Mouse (Mus musculus) midbrain, embryonic 14.5 days (tissue): ENCODE results near the gene Fbxo7. TPM values are rescaled to one million over a fixed set of nuclear protein-coding genes. Genes with fewer than 3 reads are reported as not detected.

ENCODE experiments used
- ATAC-seq: fragments of 200-750 bp; cut with Nextera tagmentation; 2 replicates; pipeline ENCODE4 v1.8.0; 2017; ENCODE audit warnings: moderate number of reproducible peaks, moderate library complexity; ENCODE audit not compliant: low FRiP score, low TSS enrichment
- DNase-seq: peaks from one replicate; pipeline ENCODE4 v3.0.0-alpha.2; 2015
- H3K27ac ChIP-seq: fragments of 300-500 bp; sonication (generic); replicated peaks from 2 replicates; pipeline ENCODE4 v1.5.1; 2014; ENCODE audit warnings: mild to moderate bottlenecking, low read depth, low read length, moderate library complexity
- H3K27me3 ChIP-seq: fragments of 300-500 bp; sonication (generic); 2 replicates; pipeline ENCODE4 v1.6.1; 2014; ENCODE audit warnings: low read length, control low read depth, mixed read lengths; ENCODE audit not compliant: control insufficient read depth, insufficient read depth
- H3K36me3 ChIP-seq: fragments of 300-500 bp; sonication (generic); 2 replicates; pipeline ENCODE4 v1.6.1; 2014; ENCODE audit warnings: low read length, control low read depth; ENCODE audit not compliant: control insufficient read depth, insufficient read depth
- H3K4me1 ChIP-seq: fragments of 300-500 bp; sonication (generic); 2 replicates; pipeline ENCODE4 v1.6.1; 2014; ENCODE audit warnings: mild to moderate bottlenecking, antibody characterized with exemption, low read length, control low read depth; ENCODE audit not compliant: control insufficient read depth, insufficient read depth
- H3K4me2 ChIP-seq: fragments of 300-500 bp; sonication (generic); 2 replicates; pipeline ENCODE4 v1.6.1; 2014; ENCODE audit warnings: mild to moderate bottlenecking, low read length, moderate library complexity
- H3K4me3 ChIP-seq: fragments of 300-500 bp; sonication (generic); replicated peaks from 2 replicates; pipeline ENCODE4 v1.5.1; 2014; ENCODE audit warnings: low read depth, low read length
- H3K9ac ChIP-seq: fragments of 300-500 bp; sonication (generic); replicated peaks from 2 replicates; pipeline ENCODE4 v1.6.1; 2014; ENCODE audit warnings: mild to moderate bottlenecking, low read length, moderate library complexity
- H3K9me3 ChIP-seq: fragments of 300-500 bp; sonication (generic); 2 replicates; pipeline ENCODE4 v1.6.1; 2016; ENCODE audit warnings: low read length, control low read depth, mixed read lengths; ENCODE audit not compliant: control insufficient read depth
- WGBS: fragments of 180-500 bp; shearing (Covaris S2); extraction: QIAGEN DNeasy Blood & Tissue Kit; methylation state at CpG from one replicate; pipeline ENCODE4 v1.1.7; 2014; 5-methylcytosine and 5-hydroxymethylcytosine counted together
- polyA plus RNA-seq: library from polyadenylated mRNA; unstranded; fragments of >200 nt; fragmentation: Nextera tagmentation; extraction: Ambion mirVana; gene quantifications from 2 replicates; pipeline ENCODE4 v1.2.1, GENCODE M21; 2014

Gene Fbxo7
- polyA plus RNA-seq, 1 experiment from 2014 or later = 19.6 TPM

DNA sequence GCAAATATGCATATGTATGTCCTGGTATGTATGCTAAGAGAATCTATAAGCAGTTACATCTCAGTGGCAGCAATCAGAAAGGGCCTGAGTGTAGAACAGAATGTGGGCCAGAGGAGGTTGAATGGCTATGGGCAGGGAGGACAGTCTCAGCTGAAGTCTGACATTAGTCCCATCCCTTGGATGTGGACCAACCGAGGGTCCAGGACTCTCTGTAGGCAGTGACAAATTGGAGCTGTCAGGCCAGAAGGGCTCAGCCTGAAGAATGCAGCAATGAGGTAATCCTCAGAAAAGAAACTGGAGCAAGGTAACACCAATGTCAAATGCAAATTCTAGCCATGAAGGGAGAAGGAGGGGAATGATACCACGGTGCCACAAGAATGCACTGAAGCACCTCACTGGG is 55.5 kb downstream of the Fbxo7 start:
- Histone ChIP-seq H3K36me3 (no peaks in the 10 kb centered on the region), H3K4me3 (no peak overlapping the region), H3K9ac (no peak overlapping the region), H3K27me3 (no peaks in the 10 kb centered on the region), H3K4me2 (no peak overlapping the region), H3K9me3 (peaks cover 4% of the 10 kb centered on the region; the same call in 1 of the 2 replicates), H3K4me1 (no peaks in the 10 kb centered on the region), H3K27ac (no peak overlapping the region)
- no peak for ATAC-seq
- 84% methylated on average over 2 of the region's 2 CpGs for WGBS
- no peak for DNase-seq

DNA sequence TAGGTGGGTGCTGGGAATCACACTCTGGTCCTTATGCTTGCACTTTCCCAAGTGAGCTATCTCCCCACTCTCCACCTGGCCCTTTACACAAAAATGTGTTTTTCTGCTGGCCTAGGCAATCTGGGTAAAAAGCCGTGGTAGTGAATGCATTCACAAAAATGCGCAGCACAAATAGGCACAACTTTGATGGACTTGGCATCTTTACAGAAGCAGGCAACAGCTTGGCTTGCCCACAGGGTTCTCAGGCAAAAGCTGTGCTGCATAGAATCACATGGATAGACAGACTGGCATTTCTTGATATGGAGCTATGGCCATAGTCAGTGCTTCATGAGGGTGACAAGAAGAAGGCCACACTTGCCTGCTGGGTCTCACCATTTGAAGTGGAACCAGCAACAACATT is 57.0 kb downstream of the Fbxo7 start:
- ATAC-seq (no peak), DNase-seq (no peak)
- no peak overlapping the region for H3K4me3 ChIP-seq
- no peaks in the 10 kb centered on the region for H3K36me3 ChIP-seq
- no peaks in the 10 kb centered on the region for H3K4me1 ChIP-seq
- H3K9me3 ChIP-seq = peaks cover 2% of the 10 kb centered on the region; the same call in 1 of the 2 replicates
- 89% methylated on average over 2 of the region's 2 CpGs for WGBS
- no peak overlapping the region for H3K4me2 ChIP-seq
- H3K27me3 ChIP-seq = no peaks in the 10 kb centered on the region
- H3K27ac ChIP-seq = no peak overlapping the region
- no peak overlapping the region for H3K9ac ChIP-seq

DNA sequence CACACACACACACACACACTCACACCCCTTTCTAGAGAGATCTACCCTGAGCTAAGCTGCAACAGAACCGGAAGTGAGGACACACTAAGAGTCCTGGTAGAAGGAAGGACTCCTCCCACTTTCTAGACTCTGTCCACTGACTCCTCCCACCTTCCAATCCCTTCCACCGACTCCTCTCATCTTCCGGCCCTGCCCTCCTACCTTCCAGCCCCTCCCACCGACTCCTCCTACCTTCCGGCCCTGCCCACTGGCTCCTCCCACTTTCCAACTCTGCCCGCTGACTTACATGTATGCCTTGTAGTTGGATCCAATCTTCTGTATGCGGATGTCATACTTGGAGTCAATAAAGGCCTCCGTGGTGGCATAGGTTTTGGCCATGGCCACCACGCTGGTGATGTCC is 58.1 kb downstream of the Fbxo7 start:
- DNase-seq (no peak), ATAC-seq (no peak)
- Histone ChIP-seq H3K36me3 (no peaks in the 10 kb centered on the region), H3K4me3 (no peak overlapping the region), H3K9ac (no peak overlapping the region), H3K4me1 (no peaks in the 10 kb centered on the region), H3K9me3 (no peaks in the 10 kb centered on the region), H3K4me2 (no peak overlapping the region), H3K27ac (no peak overlapping the region), H3K27me3 (no peaks in the 10 kb centered on the region)
- WGBS = 87% methylated on average over 9 of the region's 9 CpGs

DNA sequence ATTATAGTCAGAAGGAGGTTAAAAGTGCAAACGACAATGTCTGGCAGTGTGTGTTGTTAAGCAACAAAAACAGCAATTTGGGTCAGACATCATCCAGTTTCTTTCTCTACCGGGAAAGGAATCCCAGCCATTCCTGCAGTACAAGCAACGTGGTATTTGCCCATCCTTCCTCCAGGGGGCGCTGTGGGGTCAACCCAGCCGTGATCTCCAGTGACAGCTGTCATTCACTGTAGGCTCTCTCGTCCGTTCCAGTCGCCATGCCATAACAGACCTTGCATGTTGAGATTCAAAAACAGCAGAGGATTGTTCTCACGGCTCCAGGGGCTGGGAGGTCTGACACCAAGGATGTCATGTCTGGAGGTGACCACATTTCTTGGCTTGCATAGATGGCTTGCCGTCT is 70.1 kb downstream of the Fbxo7 start:
- ATAC-seq (no peak), DNase-seq (no peak)
- Histone ChIP-seq H3K27me3 (no peaks in the 10 kb centered on the region), H3K4me1 (no peaks in the 10 kb centered on the region), H3K4me3 (no peak overlapping the region), H3K9ac (no peak overlapping the region), H3K27ac (no peak overlapping the region), H3K36me3 (no peaks in the 10 kb centered on the region), H3K9me3 (no peaks in the 10 kb centered on the region), H3K4me2 (no peak overlapping the region)
- WGBS = 45% methylated on average over 10 of the region's 10 CpGs

DNA sequence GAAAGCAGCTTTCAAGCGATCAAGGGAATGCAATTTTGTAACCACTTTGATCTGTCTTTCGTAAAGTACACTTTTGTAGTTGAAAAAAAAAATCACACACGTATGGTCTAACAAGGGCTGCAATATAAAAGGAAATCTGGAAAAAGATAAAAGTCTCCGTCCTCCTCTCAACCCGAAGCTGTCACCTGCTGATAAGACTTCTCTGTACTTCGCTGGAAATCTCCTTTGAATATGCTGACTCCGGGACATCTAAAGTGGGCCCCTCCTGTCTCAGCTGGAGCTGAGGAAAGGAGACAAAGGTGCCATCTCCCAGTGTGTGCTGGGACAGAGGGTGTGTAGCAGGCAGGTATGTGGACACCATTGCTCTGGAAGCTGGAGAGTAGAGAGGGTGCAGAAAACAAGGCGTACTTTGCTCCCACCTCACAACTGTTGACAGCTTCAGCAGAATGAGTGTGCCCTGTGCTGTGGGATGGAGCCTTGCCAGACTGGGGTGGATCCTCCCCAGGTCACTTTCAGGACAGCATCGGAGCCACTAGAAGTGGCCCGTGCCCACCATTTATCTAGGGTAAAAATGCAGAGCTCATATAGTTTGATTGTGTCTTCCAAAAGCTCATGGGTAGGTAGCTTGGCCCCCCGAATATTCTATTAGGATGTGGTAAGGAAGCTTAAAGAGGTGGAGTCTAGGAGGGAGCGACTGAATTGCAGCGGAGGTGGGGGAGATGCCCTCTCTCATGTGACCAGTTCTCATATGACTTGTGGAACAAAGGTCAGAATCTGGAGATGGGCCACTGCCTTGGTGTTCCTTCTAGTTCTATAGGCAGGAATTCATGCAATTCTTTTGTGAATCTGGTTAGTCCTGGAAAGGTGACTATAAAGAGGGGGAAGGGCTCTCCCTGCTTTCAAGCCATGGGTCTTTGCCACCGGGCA is 71.6 kb downstream of the Fbxo7 start:
- DNase-seq = no peak
- 71% methylated on average over 14 of the region's 14 CpGs for WGBS

DNA sequence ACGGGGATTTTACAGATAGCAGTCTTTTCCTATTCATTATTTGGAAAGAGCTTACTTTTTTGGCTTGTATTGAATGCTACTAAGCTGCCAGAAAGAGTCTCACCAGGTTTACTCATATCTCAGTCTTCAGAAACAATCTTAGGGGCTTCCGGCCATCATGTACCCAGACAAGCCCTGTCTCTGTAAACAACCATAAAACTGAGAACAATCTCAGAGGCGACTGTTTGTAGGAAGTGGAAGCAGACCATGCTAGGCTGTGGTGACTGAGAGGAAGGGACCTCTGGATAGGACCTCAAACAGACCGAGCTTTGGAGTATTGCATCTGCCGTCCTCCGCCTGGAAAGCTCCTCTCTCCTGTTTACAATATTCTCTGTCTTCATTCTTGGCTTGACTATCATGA is 76.6 kb downstream of the Fbxo7 start:
- no peak overlapping the region for H3K4me3 ChIP-seq
- DNase-seq (no peak), ATAC-seq (no peak)
- WGBS = 94% methylated on average over 6 of the region's 6 CpGs
- no peak overlapping the region for H3K4me2 ChIP-seq
- 0 out of 2 replicates have a peak, but pooled peaks cover 4% of the 10 kb centered on the region for H3K9me3 ChIP-seq
- H3K27ac ChIP-seq = no peak overlapping the region
- no peak overlapping the region for H3K9ac ChIP-seq
- no peaks in the 10 kb centered on the region for H3K27me3 ChIP-seq
- no peaks in the 10 kb centered on the region for H3K4me1 ChIP-seq
- no peaks in the 10 kb centered on the region for H3K36me3 ChIP-seq

More for the DNA sequence above, 71.6 kb downstream of the Fbxo7 start:
- H3K9me3 ChIP-seq = no peaks in the 10 kb centered on the region
- H3K4me3 ChIP-seq = no peak overlapping the region
- no peak overlapping the region for H3K27ac ChIP-seq
- H3K4me1 ChIP-seq = no peaks in the 10 kb centered on the region
- no peaks in the 10 kb centered on the region for H3K36me3 ChIP-seq
- H3K27me3 ChIP-seq = no peaks in the 10 kb centered on the region
- no peak overlapping the region for H3K9ac ChIP-seq
- ATAC-seq = no peak
- no peak overlapping the region for H3K4me2 ChIP-seq

DNA sequence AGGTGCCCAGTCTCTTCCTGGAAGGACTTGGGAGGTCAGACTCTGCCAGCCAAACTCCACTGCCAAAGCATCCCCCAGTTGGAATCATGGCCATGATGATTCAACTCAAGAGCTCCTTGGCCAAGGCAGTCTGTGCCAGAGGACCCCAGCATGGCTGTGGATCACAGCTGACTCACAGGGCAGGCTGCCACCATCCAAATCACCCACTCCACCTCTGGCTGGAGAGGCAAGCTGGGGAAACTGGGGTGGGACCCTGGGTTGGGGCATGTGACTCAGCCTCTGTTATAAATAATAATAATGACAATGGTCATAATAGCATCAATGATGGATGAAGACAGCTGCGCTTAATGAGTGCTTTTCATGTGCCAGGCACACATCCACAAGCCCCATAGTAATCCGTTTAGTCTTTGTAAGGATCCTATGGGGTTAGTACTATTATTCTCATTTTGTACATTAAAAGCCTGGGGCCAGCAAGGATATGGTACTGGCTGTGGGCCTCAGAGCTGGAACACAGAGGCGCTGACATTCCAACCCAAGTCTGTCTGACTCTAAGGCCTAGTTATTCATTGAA is 78.6 kb downstream of the Fbxo7 start:
- H3K4me3 ChIP-seq = no peak overlapping the region
- no peak overlapping the region for H3K4me2 ChIP-seq
- H3K27ac ChIP-seq = no peak overlapping the region
- 0 out of 2 replicates have a peak, but pooled peaks cover 4% of the 10 kb centered on the region for H3K9me3 ChIP-seq
- H3K4me1 ChIP-seq = no peaks in the 10 kb centered on the region
- DNase-seq = no peak
- no peak overlapping the region for H3K9ac ChIP-seq
- WGBS = 63% methylated on average over 3 of the region's 3 CpGs
- no peaks in the 10 kb centered on the region for H3K36me3 ChIP-seq
- H3K27me3 ChIP-seq = no peaks in the 10 kb centered on the region
- no peak for ATAC-seq
